Mouse (Mus musculus): Measurements from ENCODE around the gene Arl4d. TPM values are rescaled to one million over a fixed set of nuclear protein-coding genes. Genes with fewer than 3 reads are reported as not detected.

Arl4d gene
- polyA plus RNA-seq, 1 experiment from 2014 or later, result 6.8 TPM

- peaks cover 22% of the 10 kb centered on the region for H3K4me1 ChIP-seq (replicated peaks; ENCODE audit: control insufficient read depth, insufficient read depth, low read length)
- no peak overlapping the region for H3K4me2 ChIP-seq (ENCODE audit: low read depth, low read length)
- peak overlapping the region; percentile 18; the same call in 1 of the 2 replicates for H3K27ac ChIP-seq (ENCODE audit: low read length)
- 0 out of 2 replicates have a peak overlapping the region, but pooled peaks have one; percentile 6 for H3K9ac ChIP-seq (ENCODE audit: low read length)
- no peak overlapping the region for H3K4me3 ChIP-seq (ENCODE audit: low read length)
- H3K36me3 ChIP-seq (ENCODE audit: control insufficient read depth, insufficient read depth, low read length), result no peaks in the 10 kb centered on the region
- H3K9me3 ChIP-seq (ENCODE audit: control insufficient read depth, low read length), result 0 out of 2 replicates have a peak, but pooled peaks cover 3% of the 10 kb centered on the region
- no peak for ATAC-seq (ENCODE audit: low read depth)
- 37% methylated on average over 7 of the region's 7 CpGs for WGBS
- H3K27me3 ChIP-seq (ENCODE audit: control insufficient read depth, insufficient read depth, low read depth, low read length), result no peaks in the 10 kb centered on the region
Observed at GRCm38 (mm10) chr11:101699991-101700390, 34.6 kb downstream of the Arl4d start.

- 0 out of 2 replicates have a peak overlapping the region, but pooled peaks have one; percentile 6 for H3K9ac ChIP-seq (ENCODE audit: low read length)
- no peaks in the 10 kb centered on the region for H3K27me3 ChIP-seq (ENCODE audit: control insufficient read depth, insufficient read depth, low read depth, low read length)
- H3K4me3 ChIP-seq (ENCODE audit: low read length), result no peak overlapping the region
- H3K36me3 ChIP-seq (ENCODE audit: control insufficient read depth, insufficient read depth, low read length), result no peaks in the 10 kb centered on the region
- 6% methylated on average over 12 of the region's 12 CpGs for WGBS
- 0 out of 2 replicates have a peak, but pooled peaks cover 3% of the 10 kb centered on the region for H3K9me3 ChIP-seq (ENCODE audit: control insufficient read depth, low read length)
- peak overlapping the region; percentile 18; the same call in 1 of the 2 replicates for H3K27ac ChIP-seq (ENCODE audit: low read length)
- H3K4me1 ChIP-seq (replicated peaks; ENCODE audit: control insufficient read depth, insufficient read depth, low read length), result peaks cover 21% of the 10 kb centered on the region
- peak overlapping the region; percentile 12; the same call in 1 of the 2 replicates for H3K4me2 ChIP-seq (ENCODE audit: low read depth, low read length)
- ATAC-seq (ENCODE audit: low read depth), result peak; percentile 53
Observed at GRCm38 (mm10) chr11:101700446-101700845, 35.1 kb downstream of the Arl4d start.

GRCm38 (mm10) chr11:101704081-101704480 is 38.7 kb downstream of the Arl4d start:
- no peak for ATAC-seq (ENCODE audit: low read depth)
- peaks cover 10% of the 10 kb centered on the region for H3K4me1 ChIP-seq (replicated peaks; ENCODE audit: control insufficient read depth, insufficient read depth, low read length)
- H3K4me2 ChIP-seq (ENCODE audit: low read depth, low read length), result no peak overlapping the region
- 39% methylated on average over 5 of the region's 5 CpGs for WGBS
- no peak overlapping the region for H3K9ac ChIP-seq (ENCODE audit: low read length)
- H3K27me3 ChIP-seq (ENCODE audit: control insufficient read depth, insufficient read depth, low read depth, low read length), result no peaks in the 10 kb centered on the region
- no peaks in the 10 kb centered on the region for H3K36me3 ChIP-seq (ENCODE audit: control insufficient read depth, insufficient read depth, low read length)
- H3K9me3 ChIP-seq (ENCODE audit: control insufficient read depth, low read length), result no peaks in the 10 kb centered on the region
- no peak overlapping the region for H3K27ac ChIP-seq (ENCODE audit: low read length)
- H3K4me3 ChIP-seq (ENCODE audit: low read length), result no peak overlapping the region

GRCm38 (mm10) chr11:101706764-101707448 is 41.6 kb downstream of the Arl4d start:
- no peak overlapping the region for H3K4me3 ChIP-seq (ENCODE audit: low read length)
- H3K4me2 ChIP-seq (ENCODE audit: low read depth, low read length), result no peak overlapping the region
- H3K4me1 ChIP-seq (replicated peaks; ENCODE audit: control insufficient read depth, insufficient read depth, low read length), result 0 out of 2 replicates have a peak, but pooled peaks cover 2% of the 10 kb centered on the region
- H3K9ac ChIP-seq (ENCODE audit: low read length), result no peak overlapping the region
- ATAC-seq (ENCODE audit: low read depth), result no peak
- WGBS, result 78% methylated on average over 10 of the region's 10 CpGs
- no peaks in the 10 kb centered on the region for H3K27me3 ChIP-seq (ENCODE audit: control insufficient read depth, insufficient read depth, low read depth, low read length)
- no peaks in the 10 kb centered on the region for H3K9me3 ChIP-seq (ENCODE audit: control insufficient read depth, low read length)
- H3K27ac ChIP-seq (ENCODE audit: low read length), result no peak overlapping the region
- H3K36me3 ChIP-seq (ENCODE audit: control insufficient read depth, insufficient read depth, low read length), result no peaks in the 10 kb centered on the region

- 37% methylated on average over 5 of the region's 5 CpGs for WGBS
Observed at GRCm38 (mm10) chr11:101708482-101708881, 43.1 kb downstream of the Arl4d start.

GRCm38 (mm10) chr11:101712811-101713210 is 47.5 kb downstream of the Arl4d start:
- no peak overlapping the region for H3K4me2 ChIP-seq (ENCODE audit: low read depth, low read length)
- no peak overlapping the region for H3K27ac ChIP-seq (ENCODE audit: low read length)
- no peak overlapping the region for H3K4me3 ChIP-seq (ENCODE audit: low read length)
- no peaks in the 10 kb centered on the region for H3K36me3 ChIP-seq (ENCODE audit: control insufficient read depth, insufficient read depth, low read length)
- H3K4me1 ChIP-seq (replicated peaks; ENCODE audit: control insufficient read depth, insufficient read depth, low read length), result no peaks in the 10 kb centered on the region
- no peaks in the 10 kb centered on the region for H3K27me3 ChIP-seq (ENCODE audit: control insufficient read depth, insufficient read depth, low read depth, low read length)
- H3K9ac ChIP-seq (ENCODE audit: low read length), result no peak overlapping the region
- H3K9me3 ChIP-seq (ENCODE audit: control insufficient read depth, low read length), result no peaks in the 10 kb centered on the region
- WGBS, result 66% methylated on average over 9 of the region's 9 CpGs
- no peak for ATAC-seq (ENCODE audit: low read depth)

More at GRCm38 (mm10) chr11:101708482-101708881, 43.1 kb downstream of the Arl4d start:
- Histone ChIP-seq H3K36me3 (ENCODE audit: control insufficient read depth, insufficient read depth, low read length) (no peaks in the 10 kb centered on the region), H3K9me3 (ENCODE audit: control insufficient read depth, low read length) (no peaks in the 10 kb centered on the region), H3K4me2 (ENCODE audit: low read depth, low read length) (no peak overlapping the region), H3K4me1 (replicated peaks; ENCODE audit: control insufficient read depth, insufficient read depth, low read length) (0 out of 2 replicates have a peak, but pooled peaks cover 2% of the 10 kb centered on the region), H3K27ac (ENCODE audit: low read length) (no peak overlapping the region), H3K9ac (ENCODE audit: low read length) (no peak overlapping the region), H3K4me3 (ENCODE audit: low read length) (no peak overlapping the region), H3K27me3 (ENCODE audit: control insufficient read depth, insufficient read depth, low read depth, low read length) (no peaks in the 10 kb centered on the region)
- no peak for ATAC-seq (ENCODE audit: low read depth)

GRCm38 (mm10) chr11:101714012-101714411 is 48.7 kb downstream of the Arl4d start:
- no peak for ATAC-seq (ENCODE audit: low read depth)
- no peak overlapping the region for H3K4me2 ChIP-seq (ENCODE audit: low read depth, low read length)
- no peaks in the 10 kb centered on the region for H3K9me3 ChIP-seq (ENCODE audit: control insufficient read depth, low read length)
- H3K27ac ChIP-seq (ENCODE audit: low read length), result no peak overlapping the region
- no peaks in the 10 kb centered on the region for H3K27me3 ChIP-seq (ENCODE audit: control insufficient read depth, insufficient read depth, low read depth, low read length)
- H3K9ac ChIP-seq (ENCODE audit: low read length), result no peak overlapping the region
- no peaks in the 10 kb centered on the region for H3K4me1 ChIP-seq (replicated peaks; ENCODE audit: control insufficient read depth, insufficient read depth, low read length)
- no peak overlapping the region for H3K4me3 ChIP-seq (ENCODE audit: low read length)
- WGBS, result 63% methylated on average over 7 of the region's 7 CpGs
- no peaks in the 10 kb centered on the region for H3K36me3 ChIP-seq (ENCODE audit: control insufficient read depth, insufficient read depth, low read length)

Other genes with a start within 250 kb of the Arl4d start
- 63.9 and 67.2 TPM in 2 replicates for gene Aarsd1, start 247.9 kb upstream of the Arl4d start, polyA plus RNA-seq (2015; fragmentation: Nextera tagmentation; extraction: Ambion mirVana)
- 7.5 and 10.1 TPM in 2 replicates for gene Gm27029, start 240.7 kb upstream of the Arl4d start, polyA plus RNA-seq (2015; fragmentation: Nextera tagmentation; extraction: Ambion mirVana)
- 19.9 and 21.0 TPM in 2 replicates for gene Rundc1, start 240.5 kb upstream of the Arl4d start, polyA plus RNA-seq (2015; fragmentation: Nextera tagmentation; extraction: Ambion mirVana)
- gene Ptges3l, start 240.2 kb upstream of the Arl4d start, polyA plus RNA-seq (2015; fragmentation: Nextera tagmentation; extraction: Ambion mirVana), result 12.5 and 13.9 TPM in 2 replicates
- 273 and 291 TPM in 2 replicates for gene Rpl27, start 223.2 kb upstream of the Arl4d start, polyA plus RNA-seq (2015; fragmentation: Nextera tagmentation; extraction: Ambion mirVana)
- 27.3 and 29.1 TPM in 2 replicates for gene Ifi35, start 217.1 kb upstream of the Arl4d start, polyA plus RNA-seq (2015; fragmentation: Nextera tagmentation; extraction: Ambion mirVana)
- gene Rnd2, start 200.5 kb upstream of the Arl4d start, polyA plus RNA-seq (2015; fragmentation: Nextera tagmentation; extraction: Ambion mirVana), result 6.7 and 7.6 TPM in 2 replicates
- 50.2 and 52.0 TPM in 2 replicates for gene Vat1, start 199.3 kb upstream of the Arl4d start, polyA plus RNA-seq (2015; fragmentation: Nextera tagmentation; extraction: Ambion mirVana)
- 13.2 and 14.1 TPM in 2 replicates for gene Brca1, start 113.6 kb upstream of the Arl4d start, polyA plus RNA-seq (2015; fragmentation: Nextera tagmentation; extraction: Ambion mirVana)
- 77.7 and 87.5 TPM in 2 replicates for gene Nbr1, start 113.4 kb upstream of the Arl4d start, polyA plus RNA-seq (2015; fragmentation: Nextera tagmentation; extraction: Ambion mirVana)
- 4.7 and 7.1 TPM in 2 replicates for gene Tmem106a, start 83.3 kb upstream of the Arl4d start, polyA plus RNA-seq (2015; fragmentation: Nextera tagmentation; extraction: Ambion mirVana)
- gene Gm11634, start 66.3 kb upstream of the Arl4d start, polyA plus RNA-seq (2015; fragmentation: Nextera tagmentation; extraction: Ambion mirVana), result not detected in 2 replicates
- gene Rdm1, start 38.3 kb upstream of the Arl4d start, polyA plus RNA-seq (2015; fragmentation: Nextera tagmentation; extraction: Ambion mirVana), result 52.0 and 52.1 TPM in 2 replicates
- 26.2 and 32.1 TPM in 2 replicates for gene Dhx8, start 67.4 kb downstream of the Arl4d start, polyA plus RNA-seq (2015; fragmentation: Nextera tagmentation; extraction: Ambion mirVana)
- gene Etv4, start 119.8 kb downstream of the Arl4d start, polyA plus RNA-seq (2015; fragmentation: Nextera tagmentation; extraction: Ambion mirVana), result 10.3 and 13.4 TPM in 2 replicates
- 11.7 and 12.4 TPM in 2 replicates for gene Meox1, start 228.8 kb downstream of the Arl4d start, polyA plus RNA-seq (2015; fragmentation: Nextera tagmentation; extraction: Ambion mirVana)